Mouse (Mus musculus) gastrocnemius, postnatal 4 days (tissue): ENCODE results near the gene Bbx. TPM values are rescaled to one million over a fixed set of nuclear protein-coding genes. Genes with fewer than 3 reads are reported as not detected.
A peak's percentile ranks its signal among the peaks of the same experiment; 100 is the strongest.

Experiments used
- DNase-seq, 2 experiments: peaks; one replicate each; pipeline ENCODE4 v3.0.0; 2021 to 2022; ENCODE audit warnings: low spot score in 2 of 2, mixed read lengths in 2 of 2
- total RNA-seq, 2 experiments: library from RNA; stranded (reverse); gene quantifications; 2 replicates each; pipeline ENCODE4 v1.2.3; 2021

Gene Bbx
- total RNA-seq, 2 experiments from 2014 or later = 19.1 to 20.0 TPM

DNA sequence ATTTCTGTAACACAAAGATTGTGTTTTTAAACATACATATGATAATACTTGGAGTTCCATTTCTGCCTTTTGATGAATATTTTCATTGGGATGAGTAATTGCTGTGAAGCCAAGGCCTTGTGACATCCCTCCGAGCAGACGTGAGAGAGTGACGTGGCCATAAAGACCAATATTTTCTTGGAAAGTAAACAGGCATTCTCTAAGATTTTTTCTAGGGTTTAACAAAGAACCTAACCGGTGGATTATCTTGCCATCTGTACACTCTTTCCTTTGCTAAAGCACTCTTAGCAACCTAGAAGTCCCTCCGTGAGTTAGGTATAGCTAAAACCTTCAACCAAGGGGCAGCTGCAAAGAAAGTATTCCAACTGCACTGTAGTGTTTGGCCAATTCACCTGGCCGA is 32.4 kb downstream of the Bbx start:
- DNase-seq = no peak

DNA sequence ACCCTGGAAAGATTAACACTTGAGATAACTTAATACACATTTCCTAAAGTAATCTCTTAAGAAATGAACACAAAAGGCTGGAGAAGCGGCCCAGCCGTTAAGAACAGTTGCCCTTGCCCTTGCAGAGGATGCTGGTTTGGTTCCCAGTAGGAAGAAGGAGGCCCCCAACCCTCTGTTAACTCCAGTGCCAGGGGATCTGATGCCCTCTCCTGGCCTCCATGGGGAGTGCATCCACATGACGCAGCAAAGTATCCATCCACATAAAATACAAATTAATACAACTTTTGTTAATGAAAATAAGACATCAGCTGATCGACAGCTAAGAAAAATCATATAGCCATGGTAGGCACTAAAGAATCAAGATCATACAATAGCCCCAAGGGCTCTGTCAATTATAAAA is 33.6 kb downstream of the Bbx start:
- DNase-seq = no peak

DNA sequence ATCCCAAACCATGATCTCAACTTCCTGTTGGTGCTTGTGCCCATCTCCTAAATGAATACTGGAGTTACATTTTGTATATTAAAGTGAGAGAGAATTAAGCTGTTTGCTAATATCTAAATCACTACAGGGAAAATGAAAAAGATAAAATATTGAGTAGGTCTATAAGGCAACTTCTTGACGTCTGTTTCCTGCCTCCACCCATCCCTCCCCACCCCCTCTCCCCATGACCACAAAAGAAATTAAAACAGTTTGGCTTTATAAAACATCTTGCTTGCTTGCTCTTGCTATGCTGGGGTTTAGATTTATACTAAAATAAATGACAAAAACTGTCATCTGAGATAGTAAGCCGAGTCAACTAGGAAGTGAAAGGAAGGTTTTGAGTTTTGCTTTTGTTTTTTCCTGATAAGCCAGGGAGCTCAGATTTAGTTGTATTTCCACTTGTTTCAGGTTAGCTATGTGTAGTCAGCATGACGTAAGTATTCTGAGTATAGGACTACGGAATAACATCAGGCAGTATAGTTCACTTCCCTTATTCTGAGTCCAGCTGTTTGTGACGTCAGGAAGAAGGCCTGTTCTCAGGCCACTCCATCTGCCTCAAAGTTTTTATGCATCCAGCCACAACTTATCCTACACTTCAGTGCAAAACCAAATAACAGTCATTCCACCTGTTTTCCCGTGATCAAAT is 36.1 kb downstream of the Bbx start:
- DNase-seq = no peak

DNA sequence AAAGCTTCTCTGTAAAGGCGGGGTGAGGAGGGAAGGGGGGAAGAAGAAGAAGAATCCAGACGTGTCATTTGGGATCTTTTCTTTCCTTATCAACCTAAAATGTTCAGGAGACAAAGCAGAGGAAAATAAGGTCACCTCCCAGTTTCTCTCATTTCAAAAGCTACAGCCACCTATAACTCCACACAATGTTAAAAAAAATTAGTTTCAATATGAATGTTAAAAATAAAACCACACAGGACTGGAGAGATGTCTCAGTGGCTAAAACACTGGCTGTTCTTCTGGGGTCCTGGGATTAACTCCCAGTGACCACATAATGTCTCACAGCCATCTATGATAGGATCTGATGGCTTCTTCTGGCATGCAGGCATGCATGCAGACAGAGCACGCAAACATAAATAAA is 43.7 kb downstream of the Bbx start:
- DNase-seq = no peak

DNA sequence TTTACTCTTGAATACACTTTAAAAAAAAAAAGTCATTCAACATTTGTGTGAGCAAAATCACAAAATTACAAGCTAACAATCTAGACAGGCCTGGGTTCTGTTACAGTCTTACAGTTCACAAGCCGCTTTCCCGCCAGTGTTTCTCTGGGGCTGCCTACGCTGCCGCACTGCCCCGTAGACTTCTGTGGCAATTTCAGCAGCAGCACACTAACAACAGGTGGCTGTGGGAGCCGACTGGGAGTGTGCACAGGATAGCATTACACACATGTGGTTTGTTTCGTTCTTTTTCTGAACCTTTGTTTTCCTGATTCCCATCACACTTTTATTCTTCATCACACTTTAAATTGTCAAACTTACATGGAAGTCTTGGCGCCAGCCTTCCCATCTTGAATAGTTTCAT is 48.6 kb downstream of the Bbx start:
- DNase-seq = no peak

DNA sequence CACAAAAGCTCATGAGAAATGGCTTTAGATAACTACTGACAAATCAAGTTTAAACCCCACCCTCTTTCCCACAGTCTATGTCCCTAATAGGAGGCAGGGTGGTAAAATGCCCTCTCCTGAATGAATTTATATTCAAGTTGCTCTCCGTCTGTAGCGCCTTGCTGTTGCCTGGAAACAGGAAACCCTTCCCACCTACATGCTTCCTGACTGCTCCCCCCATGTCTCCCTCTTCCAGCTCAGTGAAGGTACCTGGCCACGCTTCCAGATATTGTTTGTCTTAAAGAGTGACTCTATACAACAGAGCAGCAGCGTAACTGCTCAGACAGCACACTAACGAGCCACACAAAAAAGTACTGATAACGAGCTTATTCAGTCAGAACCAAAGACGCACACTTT is 50.8 kb downstream of the Bbx start:
- DNase-seq = no peak

DNA sequence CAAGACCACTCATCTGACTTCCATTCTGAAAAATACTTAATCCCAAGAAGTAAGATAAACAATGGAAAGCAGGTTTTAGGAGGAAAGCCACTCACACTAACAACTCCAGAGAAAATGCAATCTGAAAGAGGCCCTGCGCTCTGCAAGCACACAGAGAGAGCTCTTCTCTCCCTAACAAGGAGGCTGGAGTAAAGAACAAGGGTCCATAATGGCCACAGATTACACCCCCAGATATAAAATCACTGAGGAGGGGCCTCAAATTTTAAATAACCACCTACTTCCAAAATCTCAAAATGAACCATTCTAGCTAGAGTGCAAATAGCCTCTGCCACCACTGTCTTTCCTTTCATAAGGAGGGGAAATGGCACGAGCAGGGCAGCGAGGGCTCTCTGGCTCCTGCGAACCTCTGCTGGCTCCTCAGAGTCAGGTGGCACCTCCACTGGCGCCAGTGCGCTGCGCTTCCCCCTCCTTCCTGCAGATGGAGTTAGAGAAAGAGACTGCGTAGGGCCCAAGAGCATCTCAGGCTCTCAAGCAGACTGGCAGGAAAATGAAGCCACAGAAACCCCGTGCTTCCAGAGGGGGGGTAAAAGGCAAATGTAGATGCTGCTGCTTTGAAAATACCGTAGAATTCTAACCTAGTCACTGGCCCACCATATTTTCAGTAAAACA is 51.4 kb downstream of the Bbx start:
- DNase-seq = peak; percentile 20 to 26

DNA sequence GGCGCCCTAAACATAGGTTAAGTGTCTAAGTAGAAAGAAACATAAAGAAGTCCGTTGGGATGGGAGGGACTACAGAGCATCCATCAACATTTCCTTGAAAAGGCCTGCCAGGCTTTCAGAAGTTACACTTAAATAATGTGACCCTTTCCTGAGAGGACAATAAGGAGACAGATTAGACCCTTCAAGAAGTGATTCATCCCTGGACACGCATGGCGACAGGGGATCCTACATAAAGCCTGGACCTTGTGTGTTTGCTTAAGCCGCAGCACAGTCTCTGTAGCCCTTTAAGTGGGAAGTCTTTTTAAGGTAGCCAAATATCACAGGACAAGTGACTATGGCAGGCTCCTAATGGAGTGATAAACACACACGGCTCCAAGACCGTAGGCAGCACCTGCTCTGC is 52.0 kb downstream of the Bbx start:
- no peak for DNase-seq

DNA sequence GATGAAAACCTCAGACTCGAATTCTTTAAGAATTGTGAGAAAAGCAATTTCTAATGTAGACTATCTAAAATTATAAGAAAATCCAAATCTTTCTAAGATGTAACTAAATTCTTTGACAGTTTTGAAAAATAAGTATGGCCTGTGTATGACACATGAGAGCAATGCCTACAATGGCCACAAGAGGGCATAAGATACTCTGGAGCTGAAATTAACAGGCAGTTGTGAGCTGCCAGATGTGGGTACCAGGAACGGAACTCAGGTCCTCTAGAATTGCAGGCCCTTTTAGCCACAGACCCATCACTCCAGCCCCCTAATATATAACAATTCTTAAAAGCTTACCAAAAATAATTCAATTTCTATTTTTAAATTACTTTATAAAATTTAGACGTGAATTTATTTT is 57.6 kb downstream of the Bbx start:
- peak in 1 of 2 experiments; percentile 18 for DNase-seq

DNA sequence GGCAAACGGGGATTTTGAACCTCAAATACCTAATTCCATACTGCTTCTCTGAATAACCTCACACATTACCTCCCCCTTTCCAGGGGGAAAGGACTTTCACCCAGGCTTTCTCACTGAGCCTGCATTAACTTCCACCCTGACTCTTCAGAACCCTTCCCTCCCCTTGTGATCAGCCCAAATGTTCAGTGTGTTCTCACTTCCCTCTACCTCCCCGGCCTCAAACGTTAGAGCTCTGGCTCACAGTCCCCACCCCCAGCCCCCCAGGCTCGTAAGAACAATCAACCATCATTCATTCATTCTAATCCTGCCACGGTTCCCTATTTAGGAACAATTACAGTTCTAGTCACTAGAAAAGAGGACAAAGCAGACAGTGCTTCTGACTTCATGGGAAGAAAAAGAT is 58.5 kb downstream of the Bbx start:
- DNase-seq = no peak

DNA sequence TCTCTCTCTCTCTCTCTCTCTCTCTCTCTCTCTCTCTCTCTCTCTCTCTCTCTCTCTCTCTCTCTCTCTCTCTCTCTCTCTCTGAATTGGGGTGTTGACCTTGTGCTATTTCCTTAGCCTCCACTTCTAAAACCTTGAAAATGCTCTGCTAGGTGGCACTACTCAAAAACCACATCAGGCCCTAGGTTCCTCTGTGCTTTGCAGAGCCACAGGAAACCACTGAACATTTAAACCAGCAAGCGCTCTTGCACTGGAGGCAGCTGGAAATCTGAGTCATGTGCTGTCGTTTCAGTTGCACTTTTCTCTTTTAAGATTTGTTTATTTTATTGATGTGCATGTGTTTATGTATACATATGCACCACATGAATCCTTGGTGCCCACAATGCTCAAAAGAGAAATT is 59.6 kb downstream of the Bbx start:
- DNase-seq = no peak

DNA sequence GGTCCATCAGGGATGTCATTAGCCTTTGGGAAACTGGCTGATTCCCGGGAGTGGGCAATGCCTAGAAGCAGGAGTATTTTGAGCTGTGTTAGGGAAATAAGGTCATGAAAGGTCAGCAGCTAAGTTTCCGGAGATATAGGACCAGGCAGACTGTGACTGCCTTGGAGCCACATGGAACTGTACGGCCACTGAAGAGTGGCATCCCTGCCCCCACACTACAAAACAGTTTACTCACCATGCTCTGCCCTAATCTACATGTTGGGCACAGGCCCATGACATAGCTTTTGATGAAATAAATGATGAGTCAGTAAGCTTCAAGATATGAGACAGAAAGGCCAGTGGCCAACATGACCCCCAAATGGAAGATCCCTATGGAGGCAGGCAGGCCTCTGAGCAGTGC is 60.7 kb downstream of the Bbx start:
- DNase-seq = no peak

DNA sequence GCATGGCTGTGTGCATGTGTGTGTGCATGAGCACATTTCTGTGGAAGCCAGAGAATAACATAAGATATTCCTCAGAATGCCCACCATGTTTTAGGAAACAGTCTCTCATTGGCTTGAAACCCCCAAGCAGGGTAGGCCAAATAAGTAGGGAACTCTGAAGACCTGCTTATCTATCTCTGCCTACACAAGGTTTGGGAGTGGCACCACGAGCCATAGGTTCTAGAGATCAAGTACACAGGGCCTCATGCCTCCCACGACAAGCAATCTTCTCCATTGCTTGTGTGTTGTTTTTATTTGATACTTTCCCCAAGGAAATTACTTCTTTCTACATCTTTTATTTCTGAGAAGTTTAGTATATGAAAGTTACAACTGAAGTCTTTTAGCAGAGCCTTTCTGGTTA is 61.8 kb downstream of the Bbx start:
- no peak for DNase-seq

DNA sequence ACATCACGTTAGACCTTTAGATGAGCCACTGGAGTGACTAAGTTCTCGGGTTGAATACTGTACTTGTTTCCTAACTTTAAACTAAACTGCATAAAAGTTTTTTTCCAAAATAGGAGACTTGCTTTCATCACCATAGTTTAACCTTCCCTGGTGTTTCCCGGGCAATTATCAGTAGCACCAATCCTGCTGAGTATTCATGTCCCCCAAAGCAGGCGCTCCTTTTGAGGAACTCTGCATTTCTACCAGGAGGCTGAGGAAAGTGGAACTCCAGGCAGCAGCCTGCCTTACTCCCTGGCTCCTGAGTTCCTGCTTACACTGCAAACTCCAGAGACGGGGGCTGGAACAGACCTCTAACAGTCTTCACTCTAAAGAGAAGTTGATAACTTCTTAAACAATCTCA is 65.6 kb downstream of the Bbx start:
- no peak for DNase-seq

DNA sequence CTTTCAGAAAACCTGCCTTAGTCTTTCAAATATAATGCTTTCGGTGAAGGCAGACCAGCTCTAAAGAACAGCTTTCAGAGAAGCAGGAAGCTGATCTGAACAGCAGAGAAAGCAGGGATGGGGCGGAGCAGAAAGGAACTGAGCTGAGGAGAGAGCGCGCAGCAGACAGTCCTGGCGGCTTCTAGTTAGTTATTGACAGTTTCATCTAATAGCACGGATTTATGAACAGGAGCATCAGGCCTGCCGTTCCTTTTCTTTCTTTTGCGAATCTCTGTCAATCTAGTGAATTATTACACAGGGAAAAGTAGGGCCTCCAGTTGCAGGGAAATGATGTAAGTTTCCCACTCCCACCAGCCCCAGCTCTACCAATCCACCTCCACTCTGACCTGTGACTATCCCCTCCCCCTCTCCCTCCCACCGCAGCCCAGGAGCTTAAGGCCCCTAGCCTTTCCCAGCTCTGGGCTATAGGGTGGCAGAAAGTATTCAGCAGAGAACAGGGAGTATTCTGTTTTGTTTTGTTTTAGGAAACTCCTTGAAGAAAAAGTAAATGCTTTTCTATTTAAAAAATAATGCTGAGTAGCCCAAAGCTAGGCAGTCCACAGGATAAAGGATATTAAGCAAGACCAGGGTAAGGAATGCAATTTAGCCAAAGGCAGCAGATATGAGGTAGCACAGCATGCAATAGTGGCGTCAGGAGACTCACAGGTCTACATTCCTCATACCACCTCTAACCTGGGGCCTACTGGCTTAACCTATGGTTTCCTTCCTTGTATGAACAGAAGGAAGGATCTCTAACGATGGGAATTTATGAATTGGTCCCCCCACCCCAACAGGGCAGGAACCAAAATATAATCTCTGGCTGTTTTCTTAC is 67.8 kb downstream of the Bbx start:
- DNase-seq = peak in 1 of 2 experiments; percentile 31

DNA sequence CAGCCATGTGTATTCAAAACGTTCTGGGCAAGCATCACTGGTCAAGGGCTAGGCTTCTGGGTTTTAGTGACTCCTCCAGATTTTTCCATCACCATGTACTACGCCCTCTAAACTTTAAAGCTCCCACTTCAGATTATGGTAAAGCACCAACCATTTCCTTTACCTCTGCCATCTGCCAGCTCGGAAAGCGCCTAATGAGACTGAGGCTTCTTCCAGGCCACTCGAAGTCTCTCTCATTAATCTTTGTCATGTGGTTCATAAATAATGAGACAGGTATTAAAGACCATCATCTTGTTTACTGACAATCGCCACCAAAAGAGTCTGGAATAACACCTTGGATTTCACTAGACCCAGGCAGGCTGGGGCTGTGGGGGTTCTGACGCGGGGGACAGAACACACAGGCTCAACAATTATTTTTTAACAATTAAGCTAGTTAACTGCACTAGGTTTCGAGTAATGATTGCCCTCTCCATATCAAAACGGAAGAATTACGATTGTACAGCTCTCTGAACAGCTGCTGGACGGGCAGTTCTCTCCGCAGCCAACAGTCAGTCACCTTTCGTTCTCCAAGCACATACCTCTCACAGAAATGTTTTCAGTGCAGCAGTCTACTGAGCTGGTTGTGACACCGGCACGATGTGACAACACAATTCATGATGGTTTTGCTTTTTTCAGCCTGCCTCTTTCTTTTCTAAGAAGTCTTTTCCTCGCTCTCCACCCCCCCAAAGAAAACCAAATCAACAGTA is 68.6 kb downstream of the Bbx start:
- DNase-seq = no peak

DNA sequence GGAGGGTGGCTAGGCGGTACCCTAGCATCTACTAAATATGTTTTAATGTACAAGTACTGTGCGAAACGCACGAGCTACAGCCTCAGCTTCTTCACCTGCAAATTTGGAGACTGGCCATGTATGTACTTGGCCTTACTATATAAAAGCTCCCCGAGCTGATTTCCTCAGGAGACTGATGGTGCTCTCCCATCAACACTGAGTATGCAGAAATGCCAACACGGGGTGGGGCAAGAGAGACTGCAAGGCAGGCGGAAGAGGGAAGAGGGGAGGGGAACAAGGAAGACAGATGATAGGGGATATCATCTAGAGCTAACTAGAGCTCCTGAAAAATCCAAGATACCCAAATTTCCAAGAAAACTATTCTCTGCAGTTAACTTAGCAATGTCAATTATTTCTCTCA is 71.6 kb downstream of the Bbx start:
- no peak for DNase-seq

DNA sequence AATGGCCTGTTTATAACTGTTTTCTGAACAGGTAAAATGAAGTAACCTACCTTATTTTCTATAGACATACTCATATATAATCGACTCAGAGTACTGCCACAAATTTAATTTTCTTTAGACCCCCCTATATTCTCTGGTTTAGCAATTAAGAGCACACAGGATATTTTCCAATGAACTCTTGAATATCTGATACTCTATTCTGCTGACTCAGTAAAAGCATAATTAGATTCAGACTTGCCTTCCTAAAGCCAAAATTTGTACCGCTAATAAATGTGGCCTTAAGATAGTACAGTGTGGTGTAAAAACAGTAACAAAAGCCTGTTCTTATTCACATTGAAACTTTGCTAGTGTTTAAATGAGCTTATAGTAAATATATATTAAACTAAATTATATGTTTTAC is 102.5 kb downstream of the Bbx start:
- DNase-seq = no peak

DNA sequence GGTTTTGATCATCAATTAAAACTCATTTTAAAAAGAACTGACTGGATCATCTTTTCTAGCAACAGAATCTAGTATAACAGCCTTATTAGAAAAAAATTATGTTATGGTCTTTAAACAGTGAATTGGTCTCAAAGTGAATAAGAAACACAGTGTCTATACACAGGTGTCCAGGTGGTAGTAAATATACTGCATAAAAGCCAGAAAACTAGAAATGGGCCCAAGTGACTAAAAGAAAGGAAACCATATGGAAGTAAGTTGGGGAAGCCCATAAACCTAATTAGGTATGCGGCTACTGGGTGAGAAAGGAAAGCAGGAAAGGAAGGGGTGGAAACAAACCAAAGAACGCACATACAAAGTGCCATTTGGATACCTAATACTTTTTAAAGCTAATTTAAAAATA is 107.4 kb downstream of the Bbx start:
- no peak for DNase-seq

DNA sequence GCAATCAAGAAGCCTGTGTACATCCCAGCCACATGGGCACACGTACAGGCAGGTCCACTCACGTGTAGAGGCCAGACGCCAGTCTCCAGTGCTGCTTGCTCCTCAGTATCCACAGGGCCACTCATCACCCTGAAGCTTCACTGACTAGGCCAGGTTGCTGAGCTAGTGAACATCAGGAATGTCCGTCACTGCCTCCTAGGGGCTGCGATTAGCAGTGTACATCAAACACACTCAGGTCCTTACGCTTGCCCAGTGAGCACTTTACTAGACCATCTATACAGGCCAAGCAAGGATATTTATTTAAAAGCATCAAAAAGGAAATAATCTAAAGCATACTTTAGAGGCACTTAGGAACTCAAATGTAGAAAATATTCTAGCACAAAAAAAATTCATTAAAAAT is 107.9 kb downstream of the Bbx start:
- DNase-seq = no peak

DNA sequence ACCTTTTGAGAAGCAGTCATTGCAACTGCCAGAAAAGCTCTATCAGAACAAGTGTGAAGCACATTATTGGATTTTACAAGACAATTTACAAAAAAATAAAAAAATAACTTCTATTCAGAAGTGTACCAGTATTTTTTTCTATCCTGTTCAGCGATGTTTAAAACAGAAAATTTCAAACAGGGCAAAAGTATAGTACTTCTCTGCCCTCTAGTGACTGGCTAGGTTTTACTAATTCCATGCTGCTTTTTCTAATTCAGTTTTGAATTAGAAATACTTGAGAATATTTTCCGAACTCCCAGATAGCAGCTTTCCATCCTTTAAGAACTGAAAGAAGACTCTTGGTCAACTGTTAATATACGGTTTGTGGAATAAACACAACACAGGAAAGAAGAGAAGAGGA is 110.8 kb downstream of the Bbx start:
- no peak for DNase-seq

DNA sequence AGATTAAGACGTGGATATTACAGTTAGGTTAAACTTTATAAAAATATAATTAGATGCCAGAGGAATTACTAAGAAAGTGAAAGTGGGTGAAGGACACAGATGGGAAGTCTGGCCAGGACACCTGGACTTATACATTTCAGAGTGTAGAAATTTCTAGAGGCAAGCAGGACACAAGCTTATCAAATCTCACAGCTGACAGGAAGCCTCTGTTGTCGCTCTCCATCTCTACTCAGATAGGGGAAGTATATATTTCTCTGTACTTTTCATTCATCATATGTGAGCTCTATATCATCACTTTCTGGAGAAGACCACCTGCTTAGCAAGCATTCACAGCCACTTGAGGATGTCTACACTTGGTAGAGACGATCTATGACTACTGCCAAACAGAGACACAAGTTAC is 113.9 kb downstream of the Bbx start:
- DNase-seq = no peak
